Mouse (Mus musculus) CD8-positive naive resting alpha-beta T cell, adult 2 months (primary cell): ENCODE data around the gene Xpr1.

Experiments
- DNase-seq, 2 experiments: peaks; one replicate each; pipeline ENCODE4 v3.0.0; 2022; ENCODE audit warnings: low read depth in 2 of 2, low spot score in 2 of 2

The Xpr1 gene

GRCm38 (mm10) chr1:155232786-155233185 lies 184.4 kb downstream of the Xpr1 start:
- no peak for DNase-seq

- no peak for DNase-seq
These were observed 184.8 kb downstream of the Xpr1 start for GRCm38 (mm10) chr1:155232385-155232784.

GRCm38 (mm10) chr1:155229464-155230411 lies 187.5 kb downstream of the Xpr1 start:
- DNase-seq: no peak
